In the genomic region with DNA sequence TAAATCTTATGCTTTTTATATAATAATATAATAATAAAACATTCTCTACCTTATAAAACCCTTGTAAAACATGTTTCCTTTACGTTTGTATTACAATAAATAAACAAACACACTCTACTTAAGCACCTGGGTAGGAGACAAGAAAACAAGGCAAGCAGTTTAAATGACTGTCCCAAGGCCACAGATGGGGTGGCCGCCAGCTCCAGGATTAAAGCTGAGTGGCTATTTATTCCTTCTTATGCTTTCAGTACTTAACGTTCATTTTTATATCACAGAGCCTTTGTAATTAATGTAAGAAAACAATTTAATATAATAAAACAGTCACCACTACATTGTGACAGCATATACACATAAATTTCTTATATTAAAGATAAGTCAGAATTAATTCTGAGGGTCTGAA, we compare ENCODE assay signal across 10 mouse cellular contexts.
DNase-seq lines count a peak whose midpoint lies in the region; ATAC-seq lines count a peak whose summit lies in the region.
"Had no signal": no experiment of that assay in that cellular context is flagged by ENCODE, and none has a peak within 500 bp of the region (broad histone marks: within the 10 kb centered on the region; RNA-seq: fewer than 3 reads in every experiment).

No protein-coding gene starts in this region.

- no peak for ATAC-seq in heart, embryonic 14.5 days (ENCODE audit: insufficient number of reproducible peaks, insufficient read depth, low FRiP score, low read depth)

- no peak overlapping the region for H3K4me3 ChIP-seq in heart, embryonic 14.5 days (ENCODE audit: control insufficient read depth in 1 of 2, insufficient read depth in 1 of 2, low read depth in 1 of 2, low read length in 2 of 2)

- H3K36me3 ChIP-seq in heart, embryonic 14.5 days (ENCODE audit: control insufficient read depth, insufficient read depth, low read length), result no peaks in the 10 kb centered on the region

- H3K4me2 ChIP-seq in heart, embryonic 14.5 days (ENCODE audit: low read length), result peak overlapping the region; percentile 64

- DNase-seq in adrenal gland, postnatal 25 days, result peak; percentile 27
- no peak for DNase-seq in adrenal gland, adult 8-10 months
- DNase-seq in heart, adult 8-10 months (ENCODE audit: low spot score), result no peak
- DNase-seq in retina, postnatal 1 day, result peak; percentile 34
- no peak for DNase-seq in retina, embryonic 14.5 days (ENCODE audit: low spot score)
- no peak for DNase-seq in testis, postnatal 10 days (ENCODE audit: low spot score)
- no peak for DNase-seq in layer of hippocampus, postnatal 10 days (ENCODE audit: low spot score in 2 of 2)
- DNase-seq: thymus, postnatal 36 days had no signal

- no peak overlapping the region for H3K9ac ChIP-seq in heart, embryonic 14.5 days (ENCODE audit: low read length)

- H3K4me1 ChIP-seq in heart, embryonic 14.5 days (ENCODE audit: control insufficient read depth in 2 of 2, insufficient read depth in 2 of 2, low read length in 2 of 2), result peaks cover 0 to 2% of the 10 kb centered on the region in 2 experiments; a peak in 1 of 4 replicates

- no peak overlapping the region for H3K27ac ChIP-seq in heart, embryonic 14.5 days (replicated peaks in 1 of 2; ENCODE audit: control insufficient read depth in 1 of 2, insufficient read depth in 1 of 2, low read depth in 2 of 2, low read length in 2 of 2)
- H3K27ac ChIP-seq: limb, embryonic 12.5 days had no signal

- no peaks in the 10 kb centered on the region for H3K27me3 ChIP-seq in heart, embryonic 14.5 days (ENCODE audit: control insufficient read depth, insufficient read depth, low read length)
- H3K27me3 ChIP-seq: limb, embryonic 12.5 days had no signal

- 72% methylated on average over 3 of the region's 3 CpGs for WGBS in heart, embryonic 14.5 days

- no peaks in the 10 kb centered on the region for H3K9me3 ChIP-seq in heart, embryonic 14.5 days (ENCODE audit: control insufficient read depth, low read length)
- H3K9me3 ChIP-seq: limb, embryonic 12.5 days had no signal

Comparison
In these comparisons a context has a peak if more than half of its experiments do, and no peak if none do; other contexts are left out.
1. DNase-seq: peak in adrenal gland, postnatal 25 days (single experiment) and retina, postnatal 1 day (single experiment); none in adrenal gland, adult 8-10 months (single experiment), heart, adult 8-10 months (single experiment), retina, embryonic 14.5 days (single experiment), testis, postnatal 10 days (single experiment) and layer of hippocampus, postnatal 10 days (0 of 2).